Mouse (Mus musculus) ES-E14 (cell line): ENCODE results near the gene F12. TPM values are rescaled to one million over a fixed set of nuclear protein-coding genes. Genes with fewer than 3 reads are reported as not detected.

Source experiments
- DNase-seq: peaks from one replicate; pipeline ENCODE4 v3.0.0-alpha.2; 2013; ENCODE audit warnings: low read depth, low spot score
- H3K27ac ChIP-seq: 2 replicates; pipeline ENCODE4 v1.5.1; 2012; ENCODE audit warnings: low read depth, mild to moderate bottlenecking, low read length, moderate library complexity, mixed read lengths; ENCODE audit not compliant: poor library complexity, insufficient read depth, severe bottlenecking
- H3K36me3 ChIP-seq: 2 replicates; pipeline ENCODE4 v1.6.1; 2012; ENCODE audit warnings: mild to moderate bottlenecking, low read length, moderate library complexity, mixed read lengths; ENCODE audit not compliant: control insufficient read depth, poor library complexity, insufficient read depth, severe bottlenecking
- H3K4me1 ChIP-seq, 2 experiments: fragments of 150-350 bp in 1 of 2; sonication (generic) in 1 of 2; 2 replicates each; pipeline ENCODE4 v1.6.1; 2012; ENCODE audit warnings: low read length in 2 of 2, mild to moderate bottlenecking in 1 of 2, mixed read lengths in 1 of 2; ENCODE audit not compliant: control insufficient read depth in 2 of 2, insufficient read depth in 2 of 2, poor library complexity in 1 of 2
- H3K4me3 ChIP-seq, 2 experiments: fragments of 150-350 bp in 1 of 2; sonication (generic) in 1 of 2; 2 replicates each; pipeline ENCODE4 v1.5.1; 2012; ENCODE audit warnings: low read length in 2 of 2, low read depth in 1 of 2, mild to moderate bottlenecking in 1 of 2, mixed read lengths in 1 of 2; ENCODE audit not compliant: insufficient read depth in 1 of 2, poor library complexity in 1 of 2, severe bottlenecking in 1 of 2
- H3K9ac ChIP-seq: 2 replicates; pipeline ENCODE4 v1.6.1; 2012; ENCODE audit warnings: low read depth, mild to moderate bottlenecking, low read length, mixed read lengths; ENCODE audit not compliant: poor library complexity, insufficient read depth, severe bottlenecking
- H3K9me3 ChIP-seq: fragments of 150-350 bp; sonication (generic); 2 replicates; pipeline ENCODE4 v1.6.1; 2012; ENCODE audit warnings: low read depth, mild to moderate bottlenecking, low read length; ENCODE audit not compliant: control insufficient read depth, insufficient read depth
- CHD2 ChIP-seq: IDR thresholded peaks from 2 replicates; pipeline ENCODE4 v1.6.1; 2014; ENCODE audit warnings: mild to moderate bottlenecking, low read depth, low read length, inconsistent platforms
- HCFC1 ChIP-seq: IDR thresholded peaks from 2 replicates; pipeline ENCODE4 v1.6.1; 2012; ENCODE audit warnings: low read length, inconsistent platforms, borderline replicate concordance; ENCODE audit not compliant: insufficient read depth
- MAFK ChIP-seq: IDR thresholded peaks from 2 replicates; pipeline ENCODE4 v1.6.1; 2014; ENCODE audit warnings: mild to moderate bottlenecking, low read depth, low read length, inconsistent platforms; ENCODE audit not compliant: insufficient read depth
- ZC3H11A ChIP-seq: IDR thresholded peaks from 2 replicates; pipeline ENCODE4 v1.6.1; 2012; ENCODE audit warnings: low read depth, mild to moderate bottlenecking, inconsistent platforms, low read length, borderline replicate concordance
- ZNF384 ChIP-seq: IDR thresholded peaks from 2 replicates; pipeline ENCODE4 v1.6.1; 2012; ENCODE audit warnings: low read depth, low read length, inconsistent platforms
- in situ Hi-C, 2 experiments: fragments of 600-800 bp; cut with MboI; formaldehyde crosslinking; loops; one replicate each; pipeline ENCODE4 v1.15.1; 2025; ENCODE audit warnings: low sequenced_read_pairs in 2 of 2, inconsistent platforms in 1 of 2; ENCODE audit not compliant: unreplicated experiment in 2 of 2
- total RNA-seq: library from RNA; depleted of rRNA; stranded (reverse); fragments of 300-350 nt; gene quantifications from 2 replicates; pipeline ENCODE4 v1.2.3, GENCODE M21; 2012

F12 gene
- total RNA-seq, 1 experiment: not detected

DNA sequence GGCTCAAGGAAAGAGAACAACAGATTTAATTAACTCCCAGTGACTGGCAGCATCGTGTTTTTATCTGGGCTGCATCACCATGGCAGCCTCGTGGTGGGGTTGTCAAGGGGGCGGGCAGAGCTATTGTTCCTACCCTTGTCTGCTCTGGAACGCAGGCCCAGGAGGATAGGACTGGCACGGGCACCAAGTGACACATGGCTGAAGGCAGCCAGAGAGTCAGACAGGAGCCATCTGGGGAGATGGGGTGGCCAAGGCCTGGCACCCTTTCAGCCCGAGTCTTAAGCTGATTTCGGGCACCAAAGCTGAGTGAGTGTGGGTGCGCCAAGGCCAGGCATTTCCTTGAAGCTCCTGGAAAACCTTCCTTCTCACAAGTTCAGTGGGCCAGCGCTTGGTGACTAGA, 43.8 kb upstream of the F12 start:
- TF ChIP-seq CHD2 (no peak), ZC3H11A (no peak), ZNF384 (no peak), MAFK (no peak), HCFC1 (no peak)
- no peak for DNase-seq
- Histone ChIP-seq H3K4me3 (no peak overlapping the region), H3K9ac (no peak overlapping the region), H3K36me3 (peaks cover 6% of the 10 kb centered on the region; the same call in 1 of the 2 replicates), H3K9me3 (no peaks in the 10 kb centered on the region), H3K27ac (no peak overlapping the region), H3K4me1 (peaks cover 0 to 8% of the 10 kb centered on the region in 2 experiments; a peak in 2 of 4 replicates)
- in situ Hi-C loops: no loop called here

GRCm38 (mm10) chr13:55468851-55469560, 42.4 kb upstream of the F12 start:
- peaks cover 0 to 9% of the 10 kb centered on the region in 2 experiments; a peak in 2 of 4 replicates for H3K4me1 ChIP-seq
- no peaks in the 10 kb centered on the region for H3K9me3 ChIP-seq
- TF ChIP-seq HCFC1 (no peak), ZNF384 (no peak), ZC3H11A (no peak), CHD2 (no peak), MAFK (no peak)
- in situ Hi-C loops: loop anchor here in 1 of 2 experiments (5.0 kb wide), 1 partner anchor 57 kb away; no protein-coding TSS in a partner anchor
- H3K36me3 ChIP-seq: no peaks in the 10 kb centered on the region
- H3K9ac ChIP-seq: no peak overlapping the region
- H3K4me3 ChIP-seq: no peak overlapping the region
- no peak for DNase-seq
- H3K27ac ChIP-seq: no peak overlapping the region

GRCm38 (mm10) chr13:55465830-55466440, 39.3 kb upstream of the F12 start:
- in situ Hi-C loops: loop anchor here in 1 of 2 experiments (5.0 kb wide), 1 partner anchor 54 kb away; no protein-coding TSS in a partner anchor
- Histone ChIP-seq H3K27ac (no peak overlapping the region), H3K36me3 (peaks cover 3% of the 10 kb centered on the region; the same call in 1 of the 2 replicates), H3K4me3 (no peak overlapping the region), H3K9me3 (no peaks in the 10 kb centered on the region), H3K4me1 (peaks cover 0 to 17% of the 10 kb centered on the region in 2 experiments; a peak in 2 of 4 replicates), H3K9ac (no peak overlapping the region)
- TF ChIP-seq MAFK (no peak), ZNF384 (no peak), CHD2 (no peak), HCFC1 (no peak), ZC3H11A (no peak)
- no peak for DNase-seq

DNA sequence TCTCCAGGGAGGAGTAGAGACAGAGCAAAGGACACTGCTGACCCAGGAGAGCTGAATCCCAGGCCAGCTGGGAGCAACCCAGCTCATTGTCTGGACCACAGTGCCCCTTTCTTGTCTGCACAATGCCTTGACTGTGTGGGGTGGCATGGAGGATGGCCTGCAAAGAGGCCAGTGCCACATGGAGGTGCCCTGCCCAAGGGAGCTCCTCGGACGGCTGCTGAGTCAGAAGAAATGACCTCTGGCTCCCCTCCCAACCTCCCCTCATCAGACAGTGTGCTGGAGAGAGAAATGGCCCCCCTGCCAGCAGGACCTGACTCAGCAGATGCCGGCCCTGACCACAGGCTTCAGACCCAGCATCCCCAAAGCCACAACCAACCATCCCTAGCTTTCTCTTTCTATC, 38.6 kb upstream of the F12 start:
- in situ Hi-C loops: loop anchor here in 1 of 2 experiments (5.0 kb wide), 1 partner anchor 53 kb away; no protein-coding TSS in a partner anchor

More for the DNA sequence above, 38.6 kb upstream of the F12 start:
- Histone ChIP-seq H3K4me3 (peak overlapping the region in 1 of 2 experiments; percentile 26; a peak in 1 of 4 replicates), H3K9ac (peak overlapping the region; percentile 84; the same call in 1 of the 2 replicates), H3K36me3 (peaks cover 3% of the 10 kb centered on the region; the same call in 1 of the 2 replicates), H3K4me1 (peaks cover 0 to 23% of the 10 kb centered on the region in 2 experiments; a peak in 1 of 4 replicates), H3K27ac (no peak overlapping the region), H3K9me3 (no peaks in the 10 kb centered on the region)
- no peak for DNase-seq
- TF ChIP-seq MAFK: no peak; the same call in 1 of the 2 replicates
- TF ChIP-seq ZC3H11A: no peak
